Mouse (Mus musculus) embryo, embryonic 10.5 days (tissue): ENCODE results near the gene Atp5d.

Experiments
- DNase-seq: peaks from one replicate; pipeline ENCODE4 v3.0.0-alpha.2; 2015; ENCODE audit warnings: low spot score

The Atp5d gene

GRCm38 (mm10) chr10:80138553-80139438 is at the start of gene Atp5d:
Atp5d (plus strand) TSS chr10:80138632.
- DNase-seq = peak; percentile 75

GRCm38 (mm10) chr10:80089146-80089545 is 49.3 kb upstream of the Atp5d start:
- peak; percentile 15 for DNase-seq

GRCm38 (mm10) chr10:80091527-80091926 is 46.9 kb upstream of the Atp5d start:
- DNase-seq = no peak

- DNase-seq = no peak
Observed at GRCm38 (mm10) chr10:80092690-80093089, 45.7 kb upstream of the Atp5d start.

GRCm38 (mm10) chr10:80094085-80094484 is 44.3 kb upstream of the Atp5d start:
- DNase-seq = no peak

- DNase-seq = no peak
Observed at GRCm38 (mm10) chr10:80094684-80095083, 43.7 kb upstream of the Atp5d start.

- no peak for DNase-seq
Observed at GRCm38 (mm10) chr10:80095547-80095946, 42.9 kb upstream of the Atp5d start.

GRCm38 (mm10) chr10:80097275-80097674 is 41.2 kb upstream of the Atp5d start:
- DNase-seq = no peak

- no peak for DNase-seq
Observed at GRCm38 (mm10) chr10:80098630-80099029, 39.8 kb upstream of the Atp5d start.

GRCm38 (mm10) chr10:80100982-80101381 is 37.5 kb upstream of the Atp5d start:
- no peak for DNase-seq

- peak; percentile 92 for DNase-seq
Observed at GRCm38 (mm10) chr10:80102216-80102915, 36.1 kb upstream of the Atp5d start.

- DNase-seq = no peak
Observed at GRCm38 (mm10) chr10:80103032-80103431, 35.4 kb upstream of the Atp5d start.

GRCm38 (mm10) chr10:80104181-80104580 is 34.3 kb upstream of the Atp5d start:
- DNase-seq = no peak

GRCm38 (mm10) chr10:80105460-80105859 is 33.0 kb upstream of the Atp5d start, which contains the start of gene Sbno2:
Sbno2 (minus strand) TSS chr10:80105571.
- DNase-seq = no peak

- DNase-seq = no peak
Observed at GRCm38 (mm10) chr10:80105926-80106325, 32.5 kb upstream of the Atp5d start.

GRCm38 (mm10) chr10:80107678-80108077 is 30.8 kb upstream of the Atp5d start:
- no peak for DNase-seq

GRCm38 (mm10) chr10:80114341-80115284 is 23.8 kb upstream of the Atp5d start:
- DNase-seq = peak; percentile 98

GRCm38 (mm10) chr10:80115290-80115943 is 23.0 kb upstream of the Atp5d start, which contains the start of gene Stk11:
Stk11 (plus strand) TSS chr10:80115803.
- peak; percentile 100 for DNase-seq

GRCm38 (mm10) chr10:80115944-80116335 is 22.5 kb upstream of the Atp5d start:
- DNase-seq = peak; percentile 12

- DNase-seq = peak; percentile 47
Observed at GRCm38 (mm10) chr10:80116563-80116926, 21.9 kb upstream of the Atp5d start.

- peak; percentile 35 for DNase-seq
Observed at GRCm38 (mm10) chr10:80116927-80117691, 21.3 kb upstream of the Atp5d start.
